Mouse (Mus musculus) urinary bladder, postnatal 10 days (tissue): ENCODE results near the gene Jade1.

Source experiments
- DNase-seq: peaks from one replicate; pipeline ENCODE4 v3.0.0; 2022; ENCODE audit warnings: low spot score

Gene Jade1

GRCm38 (mm10) chr3:41555491-41556381, at the start of gene Jade1:
Gene Jade1, plus strand, starts transcription at chr3:41555731.
- DNase-seq, result no peak

- no peak for DNase-seq
Observed at GRCm38 (mm10) chr3:41509441-41509840, 46.1 kb upstream of the Jade1 start.

GRCm38 (mm10) chr3:41510191-41510590, 45.3 kb upstream of the Jade1 start:
- DNase-seq, result no peak

GRCm38 (mm10) chr3:41510750-41511149, 44.8 kb upstream of the Jade1 start:
- DNase-seq, result no peak

GRCm38 (mm10) chr3:41514003-41514402, 41.5 kb upstream of the Jade1 start:
- no peak for DNase-seq

- DNase-seq, result no peak
Observed at GRCm38 (mm10) chr3:41514683-41515305, 40.7 kb upstream of the Jade1 start.

GRCm38 (mm10) chr3:41516961-41517518, 38.5 kb upstream of the Jade1 start:
- no peak for DNase-seq

- DNase-seq, result no peak
Observed at GRCm38 (mm10) chr3:41520925-41521324, 34.6 kb upstream of the Jade1 start.

GRCm38 (mm10) chr3:41521733-41522132, 33.8 kb upstream of the Jade1 start:
- no peak for DNase-seq

GRCm38 (mm10) chr3:41522226-41523005, 33.1 kb upstream of the Jade1 start:
- DNase-seq, result no peak

- no peak for DNase-seq
Observed at GRCm38 (mm10) chr3:41523006-41523375, 32.5 kb upstream of the Jade1 start.

GRCm38 (mm10) chr3:41523460-41523859, 32.1 kb upstream of the Jade1 start:
- no peak for DNase-seq

- DNase-seq, result no peak
Observed at GRCm38 (mm10) chr3:41528291-41528969, 27.1 kb upstream of the Jade1 start.

GRCm38 (mm10) chr3:41530156-41530555, 25.4 kb upstream of the Jade1 start:
- no peak for DNase-seq

- no peak for DNase-seq
Observed at GRCm38 (mm10) chr3:41531541-41531940, 24.0 kb upstream of the Jade1 start.

- no peak for DNase-seq
Observed at GRCm38 (mm10) chr3:41532109-41532508, 23.4 kb upstream of the Jade1 start.

GRCm38 (mm10) chr3:41533660-41534059, 21.9 kb upstream of the Jade1 start:
- DNase-seq, result no peak

GRCm38 (mm10) chr3:41537957-41538356, 17.6 kb upstream of the Jade1 start:
- no peak for DNase-seq

- no peak for DNase-seq
Observed at GRCm38 (mm10) chr3:41541313-41541712, 14.2 kb upstream of the Jade1 start.

GRCm38 (mm10) chr3:41544451-41544850, 11.1 kb upstream of the Jade1 start:
- no peak for DNase-seq

- DNase-seq, result no peak
Observed at GRCm38 (mm10) chr3:41547289-41547688, 8.2 kb upstream of the Jade1 start.

- DNase-seq, result no peak
Observed at GRCm38 (mm10) chr3:41548238-41548637, 7.3 kb upstream of the Jade1 start.
